Mouse (Mus musculus): ENCODE results near the gene Uba3.

DNA sequence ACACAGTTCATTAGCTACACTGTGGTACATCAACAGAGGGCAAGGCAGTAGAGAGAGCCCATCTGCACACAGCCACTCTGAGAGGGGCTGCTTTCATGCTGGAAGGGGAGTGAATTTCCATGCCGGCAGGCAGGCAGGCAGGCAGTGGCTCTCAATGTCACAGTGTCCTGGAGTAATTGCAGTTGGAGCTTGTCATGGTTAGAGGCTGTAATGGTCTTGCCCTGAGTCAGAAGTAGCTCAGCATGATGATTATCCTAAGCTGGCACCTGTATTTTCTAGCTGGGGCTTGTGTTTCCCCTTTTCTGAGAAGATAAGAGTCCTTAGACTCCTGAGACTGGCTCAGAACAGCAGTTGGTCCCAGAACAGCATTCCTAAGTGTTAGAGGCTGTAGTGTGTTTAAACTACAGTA lies 20.6 kb upstream of the Uba3 start:
- TF ChIP-seq POLR2A (IDR thresholded peaks at IDR 0.05; ENCODE audit: borderline replicate concordance, extremely low read depth, low read depth, low read length): no peak
- TF ChIP-seq CTCF (IDR thresholded peaks at IDR 0.05; ENCODE audit: insufficient read depth, low read length): no peak

Measured in lung, adult 2 months (tissue).